Mouse (Mus musculus): ENCODE data around the gene Ndc80. TPM values are rescaled to one million over a fixed set of nuclear protein-coding genes. Genes with fewer than 3 reads are reported as not detected.
A peak's percentile ranks its signal among the peaks of the same experiment; 100 is the strongest.

Gene Ndc80
- polyA plus RNA-seq, 1 experiment from 2014 or later: 50.4 TPM

- H3K27me3 ChIP-seq (replicated peaks; ENCODE audit: control insufficient read depth, insufficient read depth, low read length): no peaks in the 10 kb centered on the region
- no peak for ATAC-seq (replicated peaks; ENCODE audit: low FRiP score)
- peaks cover 18% of the 10 kb centered on the region for H3K4me1 ChIP-seq (replicated peaks; ENCODE audit: control insufficient read depth, insufficient read depth, low read length)
- H3K27ac ChIP-seq (ENCODE audit: low read depth, low read length): peak overlapping the region; percentile 26; the same call in 1 of the 2 replicates
- 34% methylated on average over 8 of the region's 8 CpGs for WGBS
- H3K4me2 ChIP-seq: peak overlapping the region; percentile 55
- H3K4me3 ChIP-seq (ENCODE audit: low read depth, low read length): peak overlapping the region; percentile 30; the same call in 1 of the 2 replicates
- no peak for DNase-seq (ENCODE audit: low spot score)
- no peaks in the 10 kb centered on the region for H3K36me3 ChIP-seq (ENCODE audit: control insufficient read depth, insufficient read depth, low read length)
- H3K9ac ChIP-seq (ENCODE audit: low read depth, low read length): peak overlapping the region; percentile 51
- no peaks in the 10 kb centered on the region for H3K9me3 ChIP-seq (ENCODE audit: control insufficient read depth, low read length)
These were observed 40.3 kb downstream of the Ndc80 start for GRCm38 (mm10) chr17:71486231-71486851.

GRCm38 (mm10) chr17:71485791-71486230, 40.8 kb downstream of the Ndc80 start:
- Histone ChIP-seq H3K4me3 (ENCODE audit: low read depth, low read length) (peak overlapping the region; percentile 30), H3K27me3 (replicated peaks; ENCODE audit: control insufficient read depth, insufficient read depth, low read length) (no peaks in the 10 kb centered on the region), H3K4me2 (peak overlapping the region; percentile 55), H3K4me1 (replicated peaks; ENCODE audit: control insufficient read depth, insufficient read depth, low read length) (peaks cover 13% of the 10 kb centered on the region), H3K36me3 (ENCODE audit: control insufficient read depth, insufficient read depth, low read length) (no peaks in the 10 kb centered on the region), H3K9ac (ENCODE audit: low read depth, low read length) (peak overlapping the region; percentile 51), H3K9me3 (ENCODE audit: control insufficient read depth, low read length) (no peaks in the 10 kb centered on the region), H3K27ac (ENCODE audit: low read depth, low read length) (peak overlapping the region; percentile 26; the same call in 1 of the 2 replicates)
- WGBS: 46% methylated on average over 12 of the region's 12 CpGs
- ATAC-seq (replicated peaks; ENCODE audit: low FRiP score): no peak
- no peak for DNase-seq (ENCODE audit: low spot score)

- Histone ChIP-seq H3K27ac (ENCODE audit: low read depth, low read length) (no peak overlapping the region), H3K4me2 (no peak overlapping the region), H3K27me3 (replicated peaks; ENCODE audit: control insufficient read depth, insufficient read depth, low read length) (no peaks in the 10 kb centered on the region), H3K4me1 (replicated peaks; ENCODE audit: control insufficient read depth, insufficient read depth, low read length) (peaks cover 10% of the 10 kb centered on the region; the same call in 1 of the 2 replicates), H3K9ac (ENCODE audit: low read depth, low read length) (no peak overlapping the region), H3K4me3 (ENCODE audit: low read depth, low read length) (no peak overlapping the region), H3K9me3 (ENCODE audit: control insufficient read depth, low read length) (no peaks in the 10 kb centered on the region), H3K36me3 (ENCODE audit: control insufficient read depth, insufficient read depth, low read length) (no peaks in the 10 kb centered on the region)
- ATAC-seq (replicated peaks; ENCODE audit: low FRiP score) (no peak), DNase-seq (ENCODE audit: low spot score) (no peak)
- WGBS: 89% methylated on average over 5 of the region's 5 CpGs
These were observed 41.9 kb downstream of the Ndc80 start for GRCm38 (mm10) chr17:71484711-71485110.

- Histone ChIP-seq H3K9me3 (ENCODE audit: control insufficient read depth, low read length) (no peaks in the 10 kb centered on the region), H3K9ac (ENCODE audit: low read depth, low read length) (no peak overlapping the region), H3K4me1 (replicated peaks; ENCODE audit: control insufficient read depth, insufficient read depth, low read length) (peaks cover 10% of the 10 kb centered on the region; the same call in 1 of the 2 replicates), H3K36me3 (ENCODE audit: control insufficient read depth, insufficient read depth, low read length) (no peaks in the 10 kb centered on the region), H3K27me3 (replicated peaks; ENCODE audit: control insufficient read depth, insufficient read depth, low read length) (no peaks in the 10 kb centered on the region), H3K4me2 (no peak overlapping the region), H3K4me3 (ENCODE audit: low read depth, low read length) (no peak overlapping the region), H3K27ac (ENCODE audit: low read depth, low read length) (no peak overlapping the region)
- no peak for ATAC-seq (replicated peaks; ENCODE audit: low FRiP score)
- no peak for DNase-seq (ENCODE audit: low spot score)
- WGBS: 87% methylated on average over 7 of the region's 7 CpGs
These were observed 43.1 kb downstream of the Ndc80 start for GRCm38 (mm10) chr17:71483418-71484060.

GRCm38 (mm10) chr17:71479381-71479901, 47.2 kb downstream of the Ndc80 start:
- no peaks in the 10 kb centered on the region; the same call in 1 of the 2 replicates for H3K4me1 ChIP-seq (replicated peaks; ENCODE audit: control insufficient read depth, insufficient read depth, low read length)
- H3K9me3 ChIP-seq (ENCODE audit: control insufficient read depth, low read length): no peaks in the 10 kb centered on the region
- no peak overlapping the region for H3K4me2 ChIP-seq
- no peaks in the 10 kb centered on the region for H3K27me3 ChIP-seq (replicated peaks; ENCODE audit: control insufficient read depth, insufficient read depth, low read length)
- H3K36me3 ChIP-seq (ENCODE audit: control insufficient read depth, insufficient read depth, low read length): no peaks in the 10 kb centered on the region
- DNase-seq (ENCODE audit: low spot score) (no peak), ATAC-seq (replicated peaks; ENCODE audit: low FRiP score) (no peak)
- 46% methylated on average over 5 of the region's 5 CpGs for WGBS
- no peak overlapping the region for H3K4me3 ChIP-seq (ENCODE audit: low read depth, low read length)
- H3K9ac ChIP-seq (ENCODE audit: low read depth, low read length): no peak overlapping the region
- H3K27ac ChIP-seq (ENCODE audit: low read depth, low read length): no peak overlapping the region

GRCm38 (mm10) chr17:71477481-71477880, 49.2 kb downstream of the Ndc80 start:
- peaks cover 5% of the 10 kb centered on the region for H3K4me1 ChIP-seq (replicated peaks; ENCODE audit: control insufficient read depth, insufficient read depth, low read length)
- no peaks in the 10 kb centered on the region for H3K27me3 ChIP-seq (replicated peaks; ENCODE audit: control insufficient read depth, insufficient read depth, low read length)
- ATAC-seq (replicated peaks; ENCODE audit: low FRiP score) (no peak), DNase-seq (ENCODE audit: low spot score) (no peak)
- H3K9ac ChIP-seq (ENCODE audit: low read depth, low read length): no peak overlapping the region
- 89% methylated on average over 8 of the region's 8 CpGs for WGBS
- no peak overlapping the region for H3K27ac ChIP-seq (ENCODE audit: low read depth, low read length)
- H3K36me3 ChIP-seq (ENCODE audit: control insufficient read depth, insufficient read depth, low read length): no peaks in the 10 kb centered on the region
- H3K4me2 ChIP-seq: no peak overlapping the region
- no peaks in the 10 kb centered on the region for H3K9me3 ChIP-seq (ENCODE audit: control insufficient read depth, low read length)
- H3K4me3 ChIP-seq (ENCODE audit: low read depth, low read length): no peak overlapping the region

GRCm38 (mm10) chr17:71476346-71477020, 50.2 kb downstream of the Ndc80 start:
- peak overlapping the region; percentile 95; the same call in 1 of the 2 replicates for H3K4me3 ChIP-seq (ENCODE audit: low read depth, low read length)
- no peaks in the 10 kb centered on the region for H3K9me3 ChIP-seq (ENCODE audit: control insufficient read depth, low read length)
- WGBS: 74% methylated on average over 7 of the region's 7 CpGs
- ATAC-seq (replicated peaks; ENCODE audit: low FRiP score): no peak
- H3K4me1 ChIP-seq (replicated peaks; ENCODE audit: control insufficient read depth, insufficient read depth, low read length): peaks cover 5% of the 10 kb centered on the region
- H3K27ac ChIP-seq (ENCODE audit: low read depth, low read length): no peak overlapping the region
- no peaks in the 10 kb centered on the region for H3K36me3 ChIP-seq (ENCODE audit: control insufficient read depth, insufficient read depth, low read length)
- DNase-seq (ENCODE audit: low spot score): no peak
- H3K9ac ChIP-seq (ENCODE audit: low read depth, low read length): no peak overlapping the region
- H3K27me3 ChIP-seq (replicated peaks; ENCODE audit: control insufficient read depth, insufficient read depth, low read length): no peaks in the 10 kb centered on the region
- peak overlapping the region; percentile 90; the same call in 1 of the 2 replicates for H3K4me2 ChIP-seq

GRCm38 (mm10) chr17:71475705-71476089, 51.0 kb downstream of the Ndc80 start:
- peak; percentile 49; the same call in 1 of the 2 replicates for ATAC-seq (replicated peaks; ENCODE audit: low FRiP score)
- peaks cover 5% of the 10 kb centered on the region for H3K4me1 ChIP-seq (replicated peaks; ENCODE audit: control insufficient read depth, insufficient read depth, low read length)
- H3K4me3 ChIP-seq (ENCODE audit: low read depth, low read length): peak overlapping the region; percentile 95
- H3K9me3 ChIP-seq (ENCODE audit: control insufficient read depth, low read length): no peaks in the 10 kb centered on the region
- WGBS: under 1% methylated on average over 31 of the region's 31 CpGs
- DNase-seq (ENCODE audit: low spot score): peak; percentile 79
- no peaks in the 10 kb centered on the region for H3K36me3 ChIP-seq (ENCODE audit: control insufficient read depth, insufficient read depth, low read length)
- no peaks in the 10 kb centered on the region for H3K27me3 ChIP-seq (replicated peaks; ENCODE audit: control insufficient read depth, insufficient read depth, low read length)
- peak overlapping the region; percentile 97 for H3K27ac ChIP-seq (ENCODE audit: low read depth, low read length)
- peak overlapping the region; percentile 86 for H3K9ac ChIP-seq (ENCODE audit: low read depth, low read length)
- H3K4me2 ChIP-seq: peak overlapping the region; percentile 90
